Mouse (Mus musculus): ENCODE measurements around the gene Fam198a.

DNA sequence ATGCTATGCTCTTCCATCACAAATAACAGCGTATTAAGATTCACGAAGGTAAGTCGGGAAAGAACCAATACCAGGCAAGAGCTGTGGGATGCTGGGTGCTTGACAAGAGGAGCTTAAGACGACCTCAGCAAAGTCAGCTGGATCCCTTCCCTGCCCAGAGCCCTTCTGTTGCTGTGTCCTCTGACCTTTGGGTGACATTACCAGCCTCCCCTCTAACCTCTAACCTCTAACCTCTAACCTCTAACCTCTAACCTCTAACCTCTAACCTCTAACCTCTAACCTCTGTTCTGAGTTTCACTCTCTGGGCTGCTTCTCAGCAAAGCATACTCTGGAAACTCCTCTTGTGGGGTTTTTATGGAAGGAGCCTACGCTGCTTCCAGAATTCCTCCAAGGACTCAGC, 67.3 kb downstream of the Fam198a start:
- TF ChIP-seq CTCF (IDR thresholded peaks at IDR 0.05) = no peak
- no peak for TF ChIP-seq EP300 (IDR thresholded peaks at IDR 0.05)

Data from lung, postnatal 0 days (tissue).